Mouse (Mus musculus): ENCODE measurements around the gene Strap. TPM values are rescaled to one million over a fixed set of nuclear protein-coding genes. Genes with fewer than 3 reads are reported as not detected.
"Not testable (repeated sequence)": the region's sequence is repeated elsewhere in the genome, so short reads cannot be mapped to it uniquely, and the experiment has no call there.

The Strap gene
- total RNA-seq, 1 experiment = 109 TPM

DNA sequence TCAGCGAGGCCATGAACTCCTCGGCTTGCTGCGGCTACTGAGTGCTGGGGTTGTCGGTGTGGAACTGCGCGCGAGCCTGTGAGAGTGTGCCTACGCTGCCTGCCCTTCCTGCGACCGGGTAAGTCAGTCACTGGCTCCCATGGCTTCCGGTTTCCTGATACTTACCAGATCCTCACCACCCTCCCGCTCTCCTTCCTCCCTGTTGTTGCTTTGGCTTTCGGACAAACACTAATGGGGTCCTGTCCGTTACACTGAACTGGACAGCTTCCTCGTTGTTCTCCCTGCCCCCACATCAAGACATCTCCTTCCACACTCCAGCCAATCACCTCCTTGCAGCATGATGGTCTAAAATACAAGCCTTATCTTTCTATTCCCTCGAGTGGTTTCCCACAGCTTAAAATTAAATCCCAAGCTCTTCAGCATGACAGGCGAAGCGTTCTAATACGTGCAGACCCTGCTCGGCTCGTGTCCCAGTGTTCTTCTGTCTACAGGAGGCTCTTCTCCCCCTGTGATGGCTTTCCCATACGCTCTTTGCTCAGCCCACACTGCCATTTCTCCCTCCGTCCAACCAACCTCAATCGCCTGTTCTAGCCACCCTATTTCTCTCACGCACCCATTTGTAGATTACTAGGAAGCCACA is 30.5 kb upstream of the Strap start:
- in situ Hi-C loops (cut with MboI; ENCODE audit: low sequenced_read_pairs in 2 of 2, unreplicated experiment in 2 of 2) = loop anchor here (25.0 kb wide), 1 partner anchor 292 kb away; no protein-coding TSS in a partner anchor
- no peaks in the 10 kb centered on the region for H3K36me3 ChIP-seq (ENCODE audit: control insufficient read depth, insufficient read depth, low read length, poor library complexity, severe bottlenecking)
- no peak for DNase-seq (ENCODE audit: low read depth, low spot score)
- no peak overlapping the region for H3K27ac ChIP-seq (ENCODE audit: insufficient read depth, low read depth, low read length, poor library complexity, severe bottlenecking)
- no peak overlapping the region for H3K9ac ChIP-seq (ENCODE audit: insufficient read depth, low read depth, low read length, poor library complexity, severe bottlenecking)
- H3K4me3 ChIP-seq (ENCODE audit: insufficient read depth in 1 of 2, low read depth in 1 of 2, low read length in 2 of 2, poor library complexity in 1 of 2, severe bottlenecking in 1 of 2) = no peak overlapping the region
- H3K9me3 ChIP-seq (ENCODE audit: control insufficient read depth, insufficient read depth, low read depth, low read length) = no peaks in the 10 kb centered on the region
- H3K4me1 ChIP-seq (ENCODE audit: control insufficient read depth in 2 of 2, insufficient read depth in 2 of 2, low read length in 2 of 2, poor library complexity in 1 of 2) = no peaks in the 10 kb centered on the region
- TF ChIP-seq MAFK (IDR thresholded peaks at IDR 0.05; ENCODE audit: insufficient read depth, low read depth, low read length) = no peak
- TF ChIP-seq ZNF384 (IDR thresholded peaks at IDR 0.05; ENCODE audit: low read depth, low read length) = no peak
- no peak for TF ChIP-seq ZC3H11A (IDR thresholded peaks at IDR 0.05; ENCODE audit: borderline replicate concordance, low read depth, low read length)
- TF ChIP-seq CHD2 (IDR thresholded peaks at IDR 0.05; ENCODE audit: low read depth, low read length) = no peak

DNA sequence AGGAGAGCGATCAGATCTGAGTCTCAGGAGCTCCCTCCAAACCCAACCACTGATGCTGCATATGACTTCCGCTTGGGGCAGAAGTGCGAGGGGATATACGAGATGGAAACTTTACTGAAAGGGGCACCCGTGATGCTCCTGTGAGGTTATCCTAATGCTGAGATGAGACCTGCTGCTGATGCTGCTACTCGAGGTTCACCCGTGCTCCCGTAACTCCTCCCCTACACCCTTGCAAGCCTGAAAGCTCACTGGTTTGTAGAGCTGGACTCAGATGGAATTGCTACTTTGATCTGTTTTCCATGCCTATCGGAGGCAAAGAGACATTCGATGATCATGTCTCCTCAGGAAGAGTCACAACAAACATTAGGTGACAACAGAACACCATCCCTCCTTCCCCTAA is 28.7 kb upstream of the Strap start:
- no peaks in the 10 kb centered on the region for H3K9me3 ChIP-seq (ENCODE audit: control insufficient read depth, insufficient read depth, low read depth, low read length)
- TF ChIP-seq HCFC1 (IDR thresholded peaks at IDR 0.05; ENCODE audit: borderline replicate concordance, insufficient read depth, low read length) (no peak), MAFK (IDR thresholded peaks at IDR 0.05; ENCODE audit: insufficient read depth, low read depth, low read length) (no peak), ZNF384 (IDR thresholded peaks at IDR 0.05; ENCODE audit: low read depth, low read length) (no peak), CHD2 (IDR thresholded peaks at IDR 0.05; ENCODE audit: low read depth, low read length) (no peak), ZC3H11A (IDR thresholded peaks at IDR 0.05; ENCODE audit: borderline replicate concordance, low read depth, low read length) (no peak)
- no peak for DNase-seq (ENCODE audit: low read depth, low spot score)
- H3K27ac ChIP-seq (ENCODE audit: insufficient read depth, low read depth, low read length, poor library complexity, severe bottlenecking) = no peak overlapping the region
- H3K4me3 ChIP-seq (ENCODE audit: insufficient read depth in 1 of 2, low read depth in 1 of 2, low read length in 2 of 2, poor library complexity in 1 of 2, severe bottlenecking in 1 of 2) = no peak overlapping the region
- no peak overlapping the region for H3K9ac ChIP-seq (ENCODE audit: insufficient read depth, low read depth, low read length, poor library complexity, severe bottlenecking)
- no peaks in the 10 kb centered on the region for H3K4me1 ChIP-seq (ENCODE audit: control insufficient read depth in 2 of 2, insufficient read depth in 2 of 2, low read length in 2 of 2, poor library complexity in 1 of 2)
- in situ Hi-C loops (cut with MboI; ENCODE audit: low sequenced_read_pairs in 2 of 2, unreplicated experiment in 2 of 2) = loop anchor here (25.0 kb wide), 1 partner anchor 294 kb away; no protein-coding TSS in a partner anchor
- no peaks in the 10 kb centered on the region for H3K36me3 ChIP-seq (ENCODE audit: control insufficient read depth, insufficient read depth, low read length, poor library complexity, severe bottlenecking)

- DNase-seq (ENCODE audit: low read depth, low spot score); H3K4me1 ChIP-seq (ENCODE audit: control insufficient read depth in 2 of 2, insufficient read depth in 2 of 2, low read length in 2 of 2, poor library complexity in 1 of 2); H3K9me3 ChIP-seq (ENCODE audit: control insufficient read depth, insufficient read depth, low read depth, low read length); H3K4me3 ChIP-seq (ENCODE audit: insufficient read depth in 1 of 2, low read depth in 1 of 2, low read length in 2 of 2, poor library complexity in 1 of 2, severe bottlenecking in 1 of 2); H3K9ac ChIP-seq (ENCODE audit: insufficient read depth, low read depth, low read length, poor library complexity, severe bottlenecking); H3K27ac ChIP-seq (ENCODE audit: insufficient read depth, low read depth, low read length, poor library complexity, severe bottlenecking); H3K36me3 ChIP-seq (ENCODE audit: control insufficient read depth, insufficient read depth, low read length, poor library complexity, severe bottlenecking): not testable (repeated sequence)
- in situ Hi-C loops (cut with MboI; ENCODE audit: low sequenced_read_pairs in 2 of 2, unreplicated experiment in 2 of 2) = loop anchor here (25.0 kb wide), 1 partner anchor 297 kb away; no protein-coding TSS in a partner anchor
Measured at GRCm38 (mm10) chr6:137708726-137709405, 26.0 kb upstream of the Strap start.

- Histone ChIP-seq H3K9ac (ENCODE audit: insufficient read depth, low read depth, low read length, poor library complexity, severe bottlenecking) (no peak overlapping the region), H3K27ac (ENCODE audit: insufficient read depth, low read depth, low read length, poor library complexity, severe bottlenecking) (no peak overlapping the region), H3K9me3 (ENCODE audit: control insufficient read depth, insufficient read depth, low read depth, low read length) (no peaks in the 10 kb centered on the region), H3K36me3 (ENCODE audit: control insufficient read depth, insufficient read depth, low read length, poor library complexity, severe bottlenecking) (no peaks in the 10 kb centered on the region), H3K4me1 (ENCODE audit: control insufficient read depth in 2 of 2, insufficient read depth in 2 of 2, low read length in 2 of 2, poor library complexity in 1 of 2) (no peaks in the 10 kb centered on the region), H3K4me3 (ENCODE audit: insufficient read depth in 1 of 2, low read depth in 1 of 2, low read length in 2 of 2, poor library complexity in 1 of 2, severe bottlenecking in 1 of 2) (no peak overlapping the region)
- DNase-seq (ENCODE audit: low read depth, low spot score) = no peak
- no peak for TF ChIP-seq HCFC1 (IDR thresholded peaks at IDR 0.05; ENCODE audit: borderline replicate concordance, insufficient read depth, low read length)
- TF ChIP-seq ZNF384 (IDR thresholded peaks at IDR 0.05; ENCODE audit: low read depth, low read length) = no peak
- in situ Hi-C loops (cut with MboI; ENCODE audit: low sequenced_read_pairs in 2 of 2, unreplicated experiment in 2 of 2) = loop anchor here (10.0 to 25.0 kb wide), 2 partner anchors 246 to 298 kb away; no protein-coding TSS in a partner anchor
Measured at GRCm38 (mm10) chr6:137710179-137711037, 24.5 kb upstream of the Strap start.
